Mouse (Mus musculus): ENCODE results near the gene Gm44579.

- no peak for TF ChIP-seq CTCF (IDR thresholded peaks at IDR 0.05)
- TF ChIP-seq EP300 (IDR thresholded peaks at IDR 0.05; ENCODE audit: insufficient read depth, low read depth, low read length), result no peak
Observed at GRCm38 (mm10) chr15:98170917-98171316, 49.9 kb downstream of the Gm44579 start.

Measured in heart, adult 2 months (tissue).